Mouse (Mus musculus) MEL (cell line): Measurements from ENCODE around the gene Adcy10. TPM values are rescaled to one million over a fixed set of nuclear protein-coding genes. Genes with fewer than 3 reads are reported as not detected.

Experiments used
- DNase-seq: peaks from one replicate; pipeline ENCODE4 v3.0.0; 2011; ENCODE audit warnings: low read depth, low spot score
- H3K27ac ChIP-seq: 2 replicates; pipeline ENCODE4 v1.5.1; 2012; ENCODE audit warnings: low read depth, mild to moderate bottlenecking, control low read depth, low read length, moderate library complexity; ENCODE audit not compliant: control insufficient read depth
- H3K27me3 ChIP-seq, 2 experiments: fragments of 150-350 bp in 1 of 2; sonication (generic) in 1 of 2; 2 replicates each; pipeline ENCODE4 v1.6.1; 2012; ENCODE audit warnings: low read length in 2 of 2, mild to moderate bottlenecking in 2 of 2, improper control_type of control experiment in 1 of 2, moderate library complexity in 1 of 2; ENCODE audit not compliant: insufficient read depth in 2 of 2, control insufficient read depth in 1 of 2
- H3K36me3 ChIP-seq, 2 experiments: 2 replicates each; pipeline ENCODE4 v1.6.1; 2012 to 2014; ENCODE audit warnings: low read length in 2 of 2, improper control_type of control experiment in 1 of 2, inconsistent platforms in 1 of 2, mild to moderate bottlenecking in 1 of 2; ENCODE audit not compliant: insufficient read depth in 2 of 2, control insufficient read depth in 1 of 2
- H3K4me1 ChIP-seq, 2 experiments: fragments of 150-350 bp in 1 of 2; sonication (generic) in 1 of 2; 2 replicates each; pipeline ENCODE4 v1.6.1; 2012; ENCODE audit warnings: low read length in 2 of 2, improper control_type of control experiment in 1 of 2, mild to moderate bottlenecking in 1 of 2; ENCODE audit not compliant: insufficient read depth in 2 of 2, control insufficient read depth in 1 of 2
- H3K4me3 ChIP-seq, 2 experiments: fragments of 150-350 bp in 1 of 2; sonication (generic) in 1 of 2; 2 replicates each; pipeline ENCODE4 v1.5.1; 2012; ENCODE audit warnings: low read depth in 2 of 2, low read length in 2 of 2, mild to moderate bottlenecking in 2 of 2, moderate library complexity in 2 of 2, control low read depth in 1 of 2, improper control_type of control experiment in 1 of 2; ENCODE audit not compliant: control insufficient read depth in 1 of 2, insufficient read depth in 1 of 2
- H3K79me2 ChIP-seq: 2 replicates; pipeline ENCODE4 v1.6.1; 2012; ENCODE audit warnings: mild to moderate bottlenecking, low read length, moderate library complexity; ENCODE audit not compliant: control insufficient read depth, poor library complexity, insufficient read depth
- H3K9ac ChIP-seq: 2 replicates; pipeline ENCODE4 v1.6.1; 2012; ENCODE audit warnings: low read depth, mild to moderate bottlenecking, control low read depth, low read length, moderate library complexity; ENCODE audit not compliant: control insufficient read depth, poor library complexity, severe bottlenecking
- H3K9me3 ChIP-seq: fragments of 150-350 bp; sonication (generic); replicated peaks from 2 replicates; pipeline ENCODE4 v1.6.1; 2012; ENCODE audit warnings: mild to moderate bottlenecking, low read length, improper control_type of control experiment, moderate library complexity; ENCODE audit not compliant: insufficient read depth
- BHLHE40 ChIP-seq: IDR thresholded peaks from 2 replicates; pipeline ENCODE4 v1.6.1; 2012; ENCODE audit warnings: low read depth, mild to moderate bottlenecking, inconsistent platforms, low read length, improper control_type of control experiment, borderline replicate concordance
- CTCF ChIP-seq, 3 experiments: IDR thresholded peaks in 2 of 3; conservative IDR thresholded peaks in 1 of 3; 2 replicates each; pipeline ENCODE4 v1.5.1; 2011 to 2012; ENCODE audit warnings: low read length in 3 of 3, low read depth in 2 of 3, mild to moderate bottlenecking in 2 of 3, improper control_type of control experiment in 1 of 3, inconsistent platforms in 1 of 3, mixed read lengths in 1 of 3, moderate library complexity in 1 of 3; ENCODE audit not compliant: control insufficient read depth in 1 of 3, insufficient read depth in 1 of 3, poor library complexity in 1 of 3, severe bottlenecking in 1 of 3
- GABPA ChIP-seq: IDR thresholded peaks from 2 replicates; pipeline ENCODE4 v1.6.1; 2012; ENCODE audit warnings: low read depth, mild to moderate bottlenecking, inconsistent platforms, low read length, improper control_type of control experiment, moderate library complexity
- HCFC1 ChIP-seq: IDR thresholded peaks from 2 replicates; pipeline ENCODE4 v1.6.1; 2012; ENCODE audit warnings: low read depth, mild to moderate bottlenecking, inconsistent platforms, low read length, improper control_type of control experiment, moderate library complexity
- JUND ChIP-seq: IDR thresholded peaks from 2 replicates; pipeline ENCODE4 v1.6.1; 2011; ENCODE audit warnings: low read depth, mild to moderate bottlenecking, improper control_type of control experiment, low read length
- MAFK ChIP-seq: IDR thresholded peaks from 2 replicates; pipeline ENCODE4 v1.6.1; 2011; ENCODE audit warnings: low read depth, mild to moderate bottlenecking, low read length, improper control_type of control experiment, borderline replicate concordance
- MAX ChIP-seq: IDR thresholded peaks from 2 replicates; pipeline ENCODE4 v1.6.1; 2011; ENCODE audit warnings: low read length, improper control_type of control experiment
- MEF2A ChIP-seq: IDR thresholded peaks from 2 replicates; pipeline ENCODE4 v1.6.1; 2014; ENCODE audit warnings: low read depth, mild to moderate bottlenecking, inconsistent platforms, low read length, improper control_type of control experiment; ENCODE audit not compliant: poor library complexity, insufficient replicate concordance, severe bottlenecking; ENCODE audit errors: extremely low read depth
- MXI1 ChIP-seq: IDR thresholded peaks from 2 replicates; pipeline ENCODE4 v1.6.1; 2011; ENCODE audit warnings: mild to moderate bottlenecking, low read depth, low read length, improper control_type of control experiment
- NELFE ChIP-seq: IDR thresholded peaks from 2 replicates; pipeline ENCODE4 v1.6.1; 2011; ENCODE audit warnings: low read depth, low read length, improper control_type of control experiment
- POLR2A ChIP-seq, 2 experiments: IDR thresholded peaks; 2 replicates each; pipeline ENCODE4 v1.6.1; 2011 to 2012; ENCODE audit warnings: low read length in 2 of 2, mild to moderate bottlenecking in 2 of 2, control low read depth in 1 of 2, improper control_type of control experiment in 1 of 2, low read depth in 1 of 2, moderate library complexity in 1 of 2; ENCODE audit not compliant: control insufficient read depth in 1 of 2, insufficient read depth in 1 of 2, poor library complexity in 1 of 2
- RAD21 ChIP-seq: IDR thresholded peaks from 2 replicates; pipeline ENCODE4 v1.6.1; 2011; ENCODE audit warnings: mild to moderate bottlenecking, low read depth, low read length, improper control_type of control experiment
- RCOR1 ChIP-seq: IDR thresholded peaks from 2 replicates; pipeline ENCODE4 v1.6.1; 2012; ENCODE audit warnings: low read depth, mild to moderate bottlenecking, inconsistent platforms, low read length, improper control_type of control experiment
- SIN3A ChIP-seq: IDR thresholded peaks from 2 replicates; pipeline ENCODE4 v1.6.1; 2012; ENCODE audit warnings: low read length, improper control_type of control experiment, inconsistent platforms
- TAL1 ChIP-seq: IDR thresholded peaks from 2 replicates; pipeline ENCODE4 v1.6.1; 2012; ENCODE audit warnings: mild to moderate bottlenecking, inconsistent platforms, low read length, moderate library complexity, mixed read lengths
- TBP ChIP-seq: IDR thresholded peaks from 2 replicates; pipeline ENCODE4 v1.8.0; 2011; ENCODE audit warnings: low read depth, low read length, improper control_type of control experiment
- ZKSCAN1 ChIP-seq: IDR thresholded peaks from 2 replicates; pipeline ENCODE4 v1.6.1; 2012; ENCODE audit warnings: low read depth, mild to moderate bottlenecking, inconsistent platforms, low read length, improper control_type of control experiment, moderate library complexity
- ZMIZ1 ChIP-seq: IDR thresholded peaks from 2 replicates; pipeline ENCODE4 v1.6.1; 2012; ENCODE audit warnings: low read depth, mild to moderate bottlenecking, inconsistent platforms, low read length, improper control_type of control experiment, moderate library complexity
- ZNF384 ChIP-seq: IDR thresholded peaks from 2 replicates; pipeline ENCODE4 v1.6.1; 2012; ENCODE audit warnings: low read depth, mild to moderate bottlenecking, inconsistent platforms, low read length, improper control_type of control experiment
- polyA plus RNA-seq, 2 experiments: library from polyadenylated mRNA; stranded (reverse) in 1 of 2; unstranded in 1 of 2; fragments of >175 nt in 1 of 2; fragments of >200 nt in 1 of 2; gene quantifications; 2 replicates each; pipeline versions ENCODE4 v1.2.1 to v1.2.4; 2012; ENCODE audit warnings: low replicate concordance in 2 of 2, low read depth in 1 of 2; ENCODE audit not compliant: insufficient read length in 2 of 2, insufficient read depth in 1 of 2, missing spikeins in 1 of 2
- total RNA-seq: library from RNA; depleted of rRNA; stranded (reverse); fragments of 300-350 nt; gene quantifications from 2 replicates; pipeline ENCODE4 v1.2.3, GENCODE M21; 2012

Adcy10 gene
- total and polyA plus RNA-seq, 3 experiments = not detected

- no peaks in the 10 kb centered on the region for H3K36me3 ChIP-seq
- no peak for DNase-seq
- no peaks in the 10 kb centered on the region for H3K4me1 ChIP-seq
- no peak overlapping the region for H3K4me3 ChIP-seq
- H3K9ac ChIP-seq = no peak overlapping the region
- no peaks in the 10 kb centered on the region for H3K27me3 ChIP-seq
- H3K27ac ChIP-seq = no peak overlapping the region
- TF ChIP-seq HCFC1 = no peak
- TF ChIP-seq SIN3A = no peak
- TF ChIP-seq TAL1 = no peak
- no peak for TF ChIP-seq MXI1
- no peak for TF ChIP-seq MEF2A
- TF ChIP-seq ZMIZ1 = no peak
- no peak for TF ChIP-seq CTCF (IDR thresholded peaks at IDR 0.05 in 2 of 3, conservative IDR thresholded peaks at IDR 0.05 in 1 of 3; ENCODE audit: control insufficient read depth in 1 of 3, insufficient read depth in 1 of 3, low read depth in 2 of 3, low read length in 3 of 3, poor library complexity in 1 of 3, severe bottlenecking in 1 of 3)
- no peak for TF ChIP-seq NELFE
- no peak for TF ChIP-seq BHLHE40
- TF ChIP-seq POLR2A (IDR thresholded peaks at IDR 0.05; ENCODE audit: control insufficient read depth in 1 of 2, insufficient read depth in 1 of 2, low read depth in 1 of 2, low read length in 2 of 2, poor library complexity in 1 of 2) = no peak
- TF ChIP-seq ZKSCAN1 = no peak
- TF ChIP-seq ZNF384 = no peak
- TF ChIP-seq RCOR1 = no peak
- no peak for TF ChIP-seq MAX
- no peak for TF ChIP-seq GABPA
- no peak for TF ChIP-seq TBP
- no peak for TF ChIP-seq MAFK
- no peak for TF ChIP-seq RAD21
- TF ChIP-seq, all 39 proteins: peak for 0
- no peaks in the 10 kb centered on the region for H3K79me2 ChIP-seq
- no peaks in the 10 kb centered on the region for H3K9me3 ChIP-seq
Measured at GRCm38 (mm10) chr1:165587845-165588244, 102.9 kb downstream of the Adcy10 start.

GRCm38 (mm10) chr1:165589280-165590048, 104.5 kb downstream of the Adcy10 start:
- H3K36me3 ChIP-seq = no peaks in the 10 kb centered on the region
- no peaks in the 10 kb centered on the region for H3K79me2 ChIP-seq
- no peak overlapping the region for H3K27ac ChIP-seq
- DNase-seq = no peak
- no peaks in the 10 kb centered on the region for H3K27me3 ChIP-seq
- H3K9me3 ChIP-seq = no peaks in the 10 kb centered on the region
- no peaks in the 10 kb centered on the region for H3K4me1 ChIP-seq
- H3K9ac ChIP-seq = no peak overlapping the region
- TF ChIP-seq ZKSCAN1 (no peak), NELFE (no peak), MXI1 (no peak), JUND (no peak), ZMIZ1 (no peak)
- no peak overlapping the region for H3K4me3 ChIP-seq
